Mouse (Mus musculus): ENCODE data around the gene Actr2. TPM values are rescaled to one million over a fixed set of nuclear protein-coding genes. Genes with fewer than 3 reads are reported as not detected.

Gene Actr2
- polyA plus RNA-seq, 1 experiment from 2014 or later = 94.7 TPM

GRCm38 (mm10) chr11:20108151-20108550 is 4.6 kb downstream of the Actr2 start:
- no peak for TF ChIP-seq EP300 (optimal IDR thresholded peaks at IDR 0.05)
- TF ChIP-seq CTCF (IDR thresholded peaks at IDR 0.05; ENCODE audit: low read depth) = no peak
- no peak overlapping the region for H3K4me3 ChIP-seq (ENCODE audit: low read depth, low read length)
- WGBS = 73% methylated on average over 7 of the region's 7 CpGs
- ATAC-seq (ENCODE audit: low FRiP score, low TSS enrichment) (no peak), DNase-seq (ENCODE audit: low spot score) (no peak)
- no peaks in the 10 kb centered on the region for H3K36me3 ChIP-seq (ENCODE audit: control insufficient read depth, insufficient read depth, low read length)
- no peak overlapping the region for H3K9ac ChIP-seq (ENCODE audit: low read length)
- peak overlapping the region; percentile 26; the same call in 1 of the 2 replicates for H3K27ac ChIP-seq (replicated peaks)
- H3K4me2 ChIP-seq (replicated peaks; ENCODE audit: low read depth) = no peak overlapping the region
- no peaks in the 10 kb centered on the region for H3K9me3 ChIP-seq (ENCODE audit: control insufficient read depth, low read length)
- no peaks in the 10 kb centered on the region for H3K27me3 ChIP-seq (ENCODE audit: control insufficient read depth, insufficient read depth, low read length)
- H3K4me1 ChIP-seq (replicated peaks; ENCODE audit: control insufficient read depth, insufficient read depth) = no peaks in the 10 kb centered on the region

GRCm38 (mm10) chr11:20107683-20108082 is 5.0 kb downstream of the Actr2 start:
- ATAC-seq (ENCODE audit: low FRiP score, low TSS enrichment) = no peak
- TF ChIP-seq CTCF (IDR thresholded peaks at IDR 0.05; ENCODE audit: low read depth) (no peak), EP300 (optimal IDR thresholded peaks at IDR 0.05) (no peak)
- Histone ChIP-seq H3K36me3 (ENCODE audit: control insufficient read depth, insufficient read depth, low read length) (no peaks in the 10 kb centered on the region), H3K27ac (replicated peaks) (no peak overlapping the region), H3K9me3 (ENCODE audit: control insufficient read depth, low read length) (no peaks in the 10 kb centered on the region), H3K27me3 (ENCODE audit: control insufficient read depth, insufficient read depth, low read length) (no peaks in the 10 kb centered on the region), H3K4me3 (ENCODE audit: low read depth, low read length) (no peak overlapping the region), H3K4me1 (replicated peaks; ENCODE audit: control insufficient read depth, insufficient read depth) (no peaks in the 10 kb centered on the region), H3K9ac (ENCODE audit: low read length) (no peak overlapping the region), H3K4me2 (replicated peaks; ENCODE audit: low read depth) (no peak overlapping the region)
- no peak for DNase-seq (ENCODE audit: low spot score)
- WGBS = 82% methylated on average over 4 of the region's 4 CpGs

- no peaks in the 10 kb centered on the region for H3K4me1 ChIP-seq (replicated peaks; ENCODE audit: control insufficient read depth, insufficient read depth)
- no peak overlapping the region for H3K9ac ChIP-seq (ENCODE audit: low read length)
- H3K36me3 ChIP-seq (ENCODE audit: control insufficient read depth, insufficient read depth, low read length) = no peaks in the 10 kb centered on the region
- H3K4me2 ChIP-seq (replicated peaks; ENCODE audit: low read depth) = no peak overlapping the region
- no peak overlapping the region for H3K27ac ChIP-seq (replicated peaks)
- ATAC-seq (ENCODE audit: low FRiP score, low TSS enrichment) (no peak), DNase-seq (ENCODE audit: low spot score) (no peak)
- no peak for TF ChIP-seq EP300 (optimal IDR thresholded peaks at IDR 0.05)
- TF ChIP-seq CTCF (IDR thresholded peaks at IDR 0.05; ENCODE audit: low read depth) = no peak
- H3K4me3 ChIP-seq (ENCODE audit: low read depth, low read length) = no peak overlapping the region
- 91% methylated on average over 3 of the region's 3 CpGs for WGBS
- no peaks in the 10 kb centered on the region for H3K9me3 ChIP-seq (ENCODE audit: control insufficient read depth, low read length)
- no peaks in the 10 kb centered on the region for H3K27me3 ChIP-seq (ENCODE audit: control insufficient read depth, insufficient read depth, low read length)
These were observed 5.8 kb downstream of the Actr2 start for GRCm38 (mm10) chr11:20106946-20107345.

GRCm38 (mm10) chr11:20103949-20104348 is 8.8 kb downstream of the Actr2 start:
- H3K27ac ChIP-seq (replicated peaks) = no peak overlapping the region
- no peak for ATAC-seq (ENCODE audit: low FRiP score, low TSS enrichment)
- TF ChIP-seq EP300 (optimal IDR thresholded peaks at IDR 0.05) = no peak
- no peak for TF ChIP-seq CTCF (IDR thresholded peaks at IDR 0.05; ENCODE audit: low read depth)
- no peak overlapping the region for H3K4me3 ChIP-seq (ENCODE audit: low read depth, low read length)
- no peak for DNase-seq (ENCODE audit: low spot score)
- H3K9ac ChIP-seq (ENCODE audit: low read length) = no peak overlapping the region
- no peak overlapping the region for H3K4me2 ChIP-seq (replicated peaks; ENCODE audit: low read depth)
- 88% methylated on average over 2 of the region's 2 CpGs for WGBS
- H3K9me3 ChIP-seq (ENCODE audit: control insufficient read depth, low read length) = no peaks in the 10 kb centered on the region
- no peaks in the 10 kb centered on the region for H3K27me3 ChIP-seq (ENCODE audit: control insufficient read depth, insufficient read depth, low read length)
- H3K4me1 ChIP-seq (replicated peaks; ENCODE audit: control insufficient read depth, insufficient read depth) = no peaks in the 10 kb centered on the region
- H3K36me3 ChIP-seq (ENCODE audit: control insufficient read depth, insufficient read depth, low read length) = no peaks in the 10 kb centered on the region

- TF ChIP-seq CTCF (IDR thresholded peaks at IDR 0.05; ENCODE audit: low read depth) (no peak), EP300 (optimal IDR thresholded peaks at IDR 0.05) (no peak)
- ATAC-seq (ENCODE audit: low FRiP score, low TSS enrichment) = no peak
- DNase-seq (ENCODE audit: low spot score) = no peak
- Histone ChIP-seq H3K4me2 (replicated peaks; ENCODE audit: low read depth) (no peak overlapping the region), H3K9me3 (ENCODE audit: control insufficient read depth, low read length) (no peaks in the 10 kb centered on the region), H3K9ac (ENCODE audit: low read length) (no peak overlapping the region), H3K36me3 (ENCODE audit: control insufficient read depth, insufficient read depth, low read length) (peaks cover 10% of the 10 kb centered on the region; the same call in 1 of the 2 replicates), H3K4me1 (replicated peaks; ENCODE audit: control insufficient read depth, insufficient read depth) (no peaks in the 10 kb centered on the region), H3K27me3 (ENCODE audit: control insufficient read depth, insufficient read depth, low read length) (no peaks in the 10 kb centered on the region), H3K27ac (replicated peaks) (no peak overlapping the region), H3K4me3 (ENCODE audit: low read depth, low read length) (no peak overlapping the region)
These were observed 26.4 kb downstream of the Actr2 start for GRCm38 (mm10) chr11:20086306-20086705.

- 96% methylated on average over 2 of the region's 2 CpGs for WGBS
- Histone ChIP-seq H3K9me3 (ENCODE audit: control insufficient read depth, low read length) (no peaks in the 10 kb centered on the region), H3K4me2 (replicated peaks; ENCODE audit: low read depth) (no peak overlapping the region), H3K4me3 (ENCODE audit: low read depth, low read length) (no peak overlapping the region), H3K4me1 (replicated peaks; ENCODE audit: control insufficient read depth, insufficient read depth) (no peaks in the 10 kb centered on the region), H3K36me3 (ENCODE audit: control insufficient read depth, insufficient read depth, low read length) (peaks cover 10% of the 10 kb centered on the region; the same call in 1 of the 2 replicates), H3K27me3 (ENCODE audit: control insufficient read depth, insufficient read depth, low read length) (no peaks in the 10 kb centered on the region), H3K9ac (ENCODE audit: low read length) (no peak overlapping the region), H3K27ac (replicated peaks) (no peak overlapping the region)
- ATAC-seq (ENCODE audit: low FRiP score, low TSS enrichment) (no peak), DNase-seq (ENCODE audit: low spot score) (no peak)
- TF ChIP-seq CTCF (IDR thresholded peaks at IDR 0.05; ENCODE audit: low read depth) (no peak), EP300 (optimal IDR thresholded peaks at IDR 0.05) (no peak)
These were observed 27.1 kb downstream of the Actr2 start for GRCm38 (mm10) chr11:20085635-20086034.
